Mouse (Mus musculus) limb, embryonic 14.5 days (tissue): ENCODE data around the gene Rab37. TPM values are rescaled to one million over a fixed set of nuclear protein-coding genes. Genes with fewer than 3 reads are reported as not detected.

Experiments
- ATAC-seq: fragments of 200-750 bp; cut with Nextera tagmentation; 2 replicates; pipeline ENCODE4 v1.8.0; 2017; ENCODE audit warnings: low read depth, moderate number of reproducible peaks, moderate TSS enrichment; ENCODE audit not compliant: low FRiP score
- DNase-seq: peaks from one replicate; pipeline ENCODE4 v3.0.0-alpha.2; 2015; ENCODE audit warnings: low spot score
- H3K27ac ChIP-seq: fragments of 300-500 bp; sonication (generic); replicated peaks from 2 replicates; pipeline ENCODE4 v1.5.1; 2014; ENCODE audit warnings: low read depth, mild to moderate bottlenecking, low read length, moderate library complexity, mixed read lengths
- H3K27me3 ChIP-seq: fragments of 300-500 bp; sonication (generic); 2 replicates; pipeline ENCODE4 v1.6.1; 2014; ENCODE audit warnings: low read length, mixed read lengths; ENCODE audit not compliant: control insufficient read depth, insufficient read depth
- H3K36me3 ChIP-seq: fragments of 300-500 bp; sonication (generic); 2 replicates; pipeline ENCODE4 v1.6.1; 2014; ENCODE audit warnings: mild to moderate bottlenecking, low read length, moderate library complexity, mixed read lengths; ENCODE audit not compliant: control insufficient read depth, insufficient read depth
- H3K4me1 ChIP-seq: fragments of 300-500 bp; sonication (generic); 2 replicates; pipeline ENCODE4 v1.6.1; 2014; ENCODE audit warnings: antibody characterized with exemption, low read length, mixed read lengths; ENCODE audit not compliant: control insufficient read depth, insufficient read depth
- H3K4me2 ChIP-seq: fragments of 300-500 bp; sonication (generic); replicated peaks from 2 replicates; pipeline ENCODE4 v1.6.1; 2014; ENCODE audit warnings: low read depth, mild to moderate bottlenecking, low read length, moderate library complexity; ENCODE audit not compliant: severe bottlenecking
- H3K4me3 ChIP-seq: fragments of 300-500 bp; sonication (generic); replicated peaks from 2 replicates; pipeline ENCODE4 v1.5.1; 2014; ENCODE audit warnings: low read length
- H3K9ac ChIP-seq: fragments of 300-500 bp; sonication (generic); 2 replicates; pipeline ENCODE4 v1.6.1; 2014; ENCODE audit warnings: mild to moderate bottlenecking, low read depth, low read length, moderate library complexity; ENCODE audit not compliant: severe bottlenecking
- H3K9me3 ChIP-seq: fragments of 300-500 bp; sonication (generic); 2 replicates; pipeline ENCODE4 v1.6.1; 2016; ENCODE audit warnings: low read length; ENCODE audit not compliant: control insufficient read depth
- POLR2A ChIP-seq: fragments of 200-500 bp; IDR thresholded peaks from 2 replicates; pipeline ENCODE4 v1.8.0; 2012; ENCODE audit warnings: inconsistent platforms, mild to moderate bottlenecking, moderate library complexity, borderline replicate concordance; ENCODE audit not compliant: insufficient read depth, insufficient read length; ENCODE audit errors: extremely low read depth
- WGBS: fragments of 180-500 bp; shearing (Covaris S2); extraction: QIAGEN DNeasy Blood & Tissue Kit; methylation state at CpG from one replicate; pipeline ENCODE4 v1.1.7; 2014; 5-methylcytosine and 5-hydroxymethylcytosine counted together
- polyA plus RNA-seq, 2 experiments: library from polyadenylated mRNA; depleted of rRNA in 1 of 2; stranded (reverse) in 1 of 2; unstranded in 1 of 2; fragments of >200 nt; fragmentation: Nextera tagmentation in 1 of 2; extraction: Ambion mirVana in 1 of 2; gene quantifications; 2 replicates each; pipeline versions ENCODE4 v1.2.1 to v1.2.3; 2012 to 2014

Gene Rab37
- polyA plus RNA-seq, 2 experiments, result 1.5 TPM

- no peaks in the 10 kb centered on the region for H3K27me3 ChIP-seq
- H3K4me1 ChIP-seq, result peaks cover 11% of the 10 kb centered on the region; the same call in 1 of the 2 replicates
- no peak for DNase-seq
- TF ChIP-seq POLR2A, result no peak
- H3K36me3 ChIP-seq, result no peaks in the 10 kb centered on the region
- H3K4me2 ChIP-seq, result no peak overlapping the region
- no peak overlapping the region for H3K27ac ChIP-seq
- no peak overlapping the region for H3K4me3 ChIP-seq
- H3K9me3 ChIP-seq, result no peaks in the 10 kb centered on the region
- H3K9ac ChIP-seq, result no peak overlapping the region
- ATAC-seq, result no peak
- WGBS, result 23% methylated on average over 16 of the region's 16 CpGs
These were observed 8.1 kb downstream of the Rab37 start for GRCm38 (mm10) chr11:115099241-115099840.

DNA sequence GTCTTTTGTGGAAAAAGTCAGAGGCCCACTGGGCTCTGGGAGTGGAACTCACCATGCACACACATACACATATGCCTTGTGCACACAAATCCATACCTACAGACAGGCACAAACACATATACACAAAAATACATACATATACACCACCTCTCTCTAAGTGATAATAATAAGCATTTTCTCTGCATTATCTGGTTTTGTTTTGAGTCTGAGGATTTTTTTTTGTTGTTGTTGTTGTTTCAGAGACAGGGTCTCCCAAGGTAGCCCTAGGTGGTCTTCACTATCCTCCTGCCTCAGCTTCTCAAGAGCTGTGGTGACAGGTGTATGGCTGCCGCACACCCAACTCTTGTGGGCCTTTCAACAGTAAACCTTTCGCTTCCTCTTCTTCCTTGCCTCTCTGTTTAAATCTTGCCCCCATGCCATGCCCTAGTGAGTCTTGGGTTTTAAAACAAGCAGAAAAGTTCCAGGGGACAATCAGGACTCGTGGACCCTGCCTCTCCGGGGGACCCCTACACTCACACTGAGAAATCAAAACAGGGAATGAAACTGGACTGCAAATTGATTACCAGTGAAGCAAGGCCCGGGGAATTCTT, 8.9 kb downstream of the Rab37 start:
- no peak for TF ChIP-seq POLR2A
- Histone ChIP-seq H3K36me3 (no peaks in the 10 kb centered on the region), H3K4me3 (no peak overlapping the region), H3K4me2 (no peak overlapping the region), H3K27ac (no peak overlapping the region), H3K9ac (no peak overlapping the region), H3K27me3 (no peaks in the 10 kb centered on the region), H3K4me1 (peaks cover 11% of the 10 kb centered on the region; the same call in 1 of the 2 replicates), H3K9me3 (no peaks in the 10 kb centered on the region)
- no peak for ATAC-seq
- DNase-seq, result no peak
- 61% methylated on average over 5 of the region's 5 CpGs for WGBS

GRCm38 (mm10) chr11:115100741-115101140, 9.5 kb downstream of the Rab37 start:
- Histone ChIP-seq H3K27me3 (no peaks in the 10 kb centered on the region), H3K9ac (no peak overlapping the region), H3K9me3 (no peaks in the 10 kb centered on the region), H3K36me3 (no peaks in the 10 kb centered on the region), H3K27ac (no peak overlapping the region), H3K4me1 (peaks cover 11% of the 10 kb centered on the region; the same call in 1 of the 2 replicates), H3K4me2 (no peak overlapping the region), H3K4me3 (no peak overlapping the region)
- DNase-seq (no peak), ATAC-seq (no peak)
- 13% methylated on average over 7 of the region's 7 CpGs for WGBS
- no peak for TF ChIP-seq POLR2A

- H3K4me1 ChIP-seq, result peaks cover 11% of the 10 kb centered on the region; the same call in 1 of the 2 replicates
- WGBS, result 33% methylated on average over 6 of the region's 6 CpGs
These were observed 10.4 kb downstream of the Rab37 start for GRCm38 (mm10) chr11:115101615-115102051.

DNA sequence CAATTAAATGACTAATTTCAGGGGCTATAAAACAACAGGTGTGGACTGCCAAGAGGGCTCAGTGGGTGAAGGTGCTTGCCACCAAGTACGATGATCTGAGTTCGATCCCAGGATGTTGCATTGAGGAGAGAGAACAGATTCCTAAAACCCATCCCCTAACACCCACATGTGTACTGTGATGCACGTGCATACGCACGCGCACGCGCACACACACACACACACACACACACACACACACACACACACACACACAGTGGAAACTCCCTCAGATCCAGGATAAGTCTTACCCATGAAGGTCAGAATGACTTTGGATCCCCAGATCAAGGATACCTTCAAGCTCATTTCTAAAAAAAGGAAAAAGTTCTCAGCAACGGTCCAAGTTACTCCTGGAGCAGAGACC, 10.9 kb downstream of the Rab37 start:
- H3K27ac ChIP-seq, result no peak overlapping the region
- no peaks in the 10 kb centered on the region for H3K36me3 ChIP-seq
- no peaks in the 10 kb centered on the region for H3K27me3 ChIP-seq
- H3K4me2 ChIP-seq, result no peak overlapping the region
- TF ChIP-seq POLR2A, result no peak
- no peak overlapping the region for H3K9ac ChIP-seq
- no peak overlapping the region for H3K4me3 ChIP-seq
- ATAC-seq, result no peak
- 84% methylated on average over 9 of the region's 9 CpGs for WGBS
- H3K4me1 ChIP-seq, result peaks cover 11% of the 10 kb centered on the region; the same call in 1 of the 2 replicates
- DNase-seq, result no peak
- H3K9me3 ChIP-seq, result no peaks in the 10 kb centered on the region

More at GRCm38 (mm10) chr11:115101615-115102051, 10.4 kb downstream of the Rab37 start:
- TF ChIP-seq POLR2A, result no peak
- Histone ChIP-seq H3K27me3 (no peaks in the 10 kb centered on the region), H3K27ac (no peak overlapping the region), H3K36me3 (no peaks in the 10 kb centered on the region), H3K9ac (no peak overlapping the region), H3K4me3 (no peak overlapping the region), H3K9me3 (no peaks in the 10 kb centered on the region), H3K4me2 (no peak overlapping the region)
- no peak for DNase-seq
- ATAC-seq, result no peak
